Mouse (Mus musculus): ENCODE data around the gene Ppp1r13l. TPM values are rescaled to one million over a fixed set of nuclear protein-coding genes. Genes with fewer than 3 reads are reported as not detected.
A peak's percentile ranks its signal among the peaks of the same experiment; 100 is the strongest.

Gene Ppp1r13l
- total RNA-seq (2021) = 1 to 10 TPM; 4.5 to 4.8 TPM

GRCm38 (mm10) chr7:19359299-19359891, at the start of gene Ppp1r13l, which contains the start of gene Cd3eap:
Gene Ppp1r13l, plus strand, starts transcription at chr7:19359749.
Gene Cd3eap, minus strand, starts transcription at chr7:19359483.
- peak; percentile 80 to 87 for DNase-seq (ENCODE audit: extremely low spot score in 1 of 2, low spot score in 1 of 2)

- DNase-seq (ENCODE audit: extremely low spot score in 1 of 2, low spot score in 1 of 2) = peak; percentile 92
Observed at GRCm38 (mm10) chr7:19309884-19310641, 49.5 kb upstream of the Ppp1r13l start, which contains the start of gene Fosb. Gene Fosb, minus strand, starts transcription at chr7:19310051.

GRCm38 (mm10) chr7:19311991-19312390, 47.6 kb upstream of the Ppp1r13l start:
- DNase-seq (ENCODE audit: extremely low spot score in 1 of 2, low spot score in 1 of 2) = no peak

GRCm38 (mm10) chr7:19314033-19314432, 45.5 kb upstream of the Ppp1r13l start:
- no peak for DNase-seq (ENCODE audit: extremely low spot score in 1 of 2, low spot score in 1 of 2)

GRCm38 (mm10) chr7:19316451-19317161, 42.9 kb upstream of the Ppp1r13l start:
- no peak for DNase-seq (ENCODE audit: extremely low spot score in 1 of 2, low spot score in 1 of 2)

- DNase-seq (ENCODE audit: extremely low spot score in 1 of 2, low spot score in 1 of 2) = no peak
Observed at GRCm38 (mm10) chr7:19318201-19318600, 41.3 kb upstream of the Ppp1r13l start.

GRCm38 (mm10) chr7:19318676-19319075, 40.9 kb upstream of the Ppp1r13l start:
- DNase-seq (ENCODE audit: extremely low spot score in 1 of 2, low spot score in 1 of 2) = no peak

- no peak for DNase-seq (ENCODE audit: extremely low spot score in 1 of 2, low spot score in 1 of 2)
Observed at GRCm38 (mm10) chr7:19319458-19319857, 40.1 kb upstream of the Ppp1r13l start.

GRCm38 (mm10) chr7:19319906-19320305, 39.6 kb upstream of the Ppp1r13l start:
- peak; percentile 88 to 94 for DNase-seq (ENCODE audit: extremely low spot score in 1 of 2, low spot score in 1 of 2)

- no peak for DNase-seq (ENCODE audit: extremely low spot score in 1 of 2, low spot score in 1 of 2)
Observed at GRCm38 (mm10) chr7:19320637-19321036, 38.9 kb upstream of the Ppp1r13l start.

- DNase-seq (ENCODE audit: extremely low spot score in 1 of 2, low spot score in 1 of 2) = no peak
Observed at GRCm38 (mm10) chr7:19321464-19321863, 38.1 kb upstream of the Ppp1r13l start.

GRCm38 (mm10) chr7:19322489-19322888, 37.1 kb upstream of the Ppp1r13l start:
- no peak for DNase-seq (ENCODE audit: extremely low spot score in 1 of 2, low spot score in 1 of 2)

- DNase-seq (ENCODE audit: extremely low spot score in 1 of 2, low spot score in 1 of 2) = no peak
Observed at GRCm38 (mm10) chr7:19324221-19324620, 35.3 kb upstream of the Ppp1r13l start.

- no peak for DNase-seq (ENCODE audit: extremely low spot score in 1 of 2, low spot score in 1 of 2)
Observed at GRCm38 (mm10) chr7:19325262-19326199, 34.0 kb upstream of the Ppp1r13l start.

GRCm38 (mm10) chr7:19326359-19326758, 33.2 kb upstream of the Ppp1r13l start:
- DNase-seq (ENCODE audit: extremely low spot score in 1 of 2, low spot score in 1 of 2) = peak in 1 of 2 experiments; percentile 60

- DNase-seq (ENCODE audit: extremely low spot score in 1 of 2, low spot score in 1 of 2) = peak; percentile 54 to 61
Observed at GRCm38 (mm10) chr7:19327128-19327527, 32.4 kb upstream of the Ppp1r13l start.

GRCm38 (mm10) chr7:19327782-19328181, 31.8 kb upstream of the Ppp1r13l start:
- no peak for DNase-seq (ENCODE audit: extremely low spot score in 1 of 2, low spot score in 1 of 2)

- DNase-seq (ENCODE audit: extremely low spot score in 1 of 2, low spot score in 1 of 2) = no peak
Observed at GRCm38 (mm10) chr7:19328425-19328824, 31.1 kb upstream of the Ppp1r13l start.

GRCm38 (mm10) chr7:19331910-19332309, 27.6 kb upstream of the Ppp1r13l start:
- no peak for DNase-seq (ENCODE audit: extremely low spot score in 1 of 2, low spot score in 1 of 2)

All from layer of hippocampus, postnatal 25 days (tissue).